Mouse (Mus musculus): Measurements from ENCODE around the gene Ffar2. TPM values are rescaled to one million over a fixed set of nuclear protein-coding genes. Genes with fewer than 3 reads are reported as not detected.

Gene Ffar2
- polyA plus RNA-seq, 1 experiment from 2014 or later = 0.55 TPM

- Histone ChIP-seq H3K4me1 (ENCODE audit: control insufficient read depth, insufficient read depth, low read length) (no peaks in the 10 kb centered on the region), H3K27me3 (ENCODE audit: control insufficient read depth, insufficient read depth, low read length) (no peaks in the 10 kb centered on the region), H3K27ac (ENCODE audit: low read length) (no peak overlapping the region), H3K4me2 (replicated peaks; ENCODE audit: low read depth, low read length) (no peak overlapping the region), H3K9me3 (ENCODE audit: control insufficient read depth, low read depth, low read length) (no peaks in the 10 kb centered on the region), H3K4me3 (ENCODE audit: low read depth, low read length) (no peak overlapping the region), H3K9ac (replicated peaks; ENCODE audit: low read depth, low read length) (no peak overlapping the region), H3K36me3 (ENCODE audit: control insufficient read depth, insufficient read depth, low read length) (no peaks in the 10 kb centered on the region)
- no peak for ATAC-seq (ENCODE audit: insufficient number of reproducible peaks, insufficient read depth, low FRiP score, low read depth)
- 60% methylated on average over 1 of the region's 1 CpGs for WGBS
These were observed 45.7 kb downstream of the Ffar2 start for GRCm38 (mm10) chr7:30777911-30778310.

DNA sequence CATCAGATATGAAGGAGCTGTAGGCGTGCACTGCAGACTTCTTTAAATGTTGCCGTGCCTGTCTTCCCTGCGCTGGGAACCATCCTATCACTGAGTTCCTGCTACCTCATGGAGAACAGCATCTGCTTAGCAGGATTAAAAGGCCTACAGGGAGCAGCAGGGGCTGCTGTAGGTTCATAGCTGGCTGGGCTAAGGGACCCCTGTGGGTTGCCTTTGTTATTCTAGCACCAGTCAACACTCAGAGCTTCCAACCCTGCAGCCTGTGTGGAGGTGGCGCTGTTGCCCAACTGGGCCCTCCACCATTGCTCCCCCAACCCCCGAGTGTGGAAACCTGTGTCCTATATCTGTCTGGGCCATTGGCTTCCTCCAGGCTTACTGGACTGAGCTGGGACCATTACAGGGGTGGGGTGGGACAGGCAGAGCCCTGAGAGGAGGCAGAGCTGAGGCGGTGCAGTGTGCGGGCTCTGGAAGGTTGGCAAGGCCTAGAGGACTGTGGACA, 46.4 kb downstream of the Ffar2 start:
- 55% methylated on average over 7 of the region's 7 CpGs for WGBS
- H3K4me2 ChIP-seq (replicated peaks; ENCODE audit: low read depth, low read length) = no peak overlapping the region
- no peaks in the 10 kb centered on the region for H3K4me1 ChIP-seq (ENCODE audit: control insufficient read depth, insufficient read depth, low read length)
- no peaks in the 10 kb centered on the region for H3K27me3 ChIP-seq (ENCODE audit: control insufficient read depth, insufficient read depth, low read length)
- H3K4me3 ChIP-seq (ENCODE audit: low read depth, low read length) = no peak overlapping the region
- H3K36me3 ChIP-seq (ENCODE audit: control insufficient read depth, insufficient read depth, low read length) = no peaks in the 10 kb centered on the region
- no peak for ATAC-seq (ENCODE audit: insufficient number of reproducible peaks, insufficient read depth, low FRiP score, low read depth)
- H3K27ac ChIP-seq (ENCODE audit: low read length) = no peak overlapping the region
- H3K9ac ChIP-seq (replicated peaks; ENCODE audit: low read depth, low read length) = no peak overlapping the region
- no peaks in the 10 kb centered on the region for H3K9me3 ChIP-seq (ENCODE audit: control insufficient read depth, low read depth, low read length)

GRCm38 (mm10) chr7:30776104-30776503, 47.5 kb downstream of the Ffar2 start:
- H3K36me3 ChIP-seq (ENCODE audit: control insufficient read depth, insufficient read depth, low read length) = no peaks in the 10 kb centered on the region
- 72% methylated on average over 9 of the region's 9 CpGs for WGBS
- H3K4me2 ChIP-seq (replicated peaks; ENCODE audit: low read depth, low read length) = no peak overlapping the region
- no peak overlapping the region for H3K27ac ChIP-seq (ENCODE audit: low read length)
- H3K9ac ChIP-seq (replicated peaks; ENCODE audit: low read depth, low read length) = no peak overlapping the region
- no peaks in the 10 kb centered on the region for H3K27me3 ChIP-seq (ENCODE audit: control insufficient read depth, insufficient read depth, low read length)
- H3K4me3 ChIP-seq (ENCODE audit: low read depth, low read length) = no peak overlapping the region
- no peaks in the 10 kb centered on the region for H3K9me3 ChIP-seq (ENCODE audit: control insufficient read depth, low read depth, low read length)
- no peaks in the 10 kb centered on the region for H3K4me1 ChIP-seq (ENCODE audit: control insufficient read depth, insufficient read depth, low read length)
- ATAC-seq (ENCODE audit: insufficient number of reproducible peaks, insufficient read depth, low FRiP score, low read depth) = 0 out of 2 replicates have a peak, but pooled peaks have one; percentile 28

DNA sequence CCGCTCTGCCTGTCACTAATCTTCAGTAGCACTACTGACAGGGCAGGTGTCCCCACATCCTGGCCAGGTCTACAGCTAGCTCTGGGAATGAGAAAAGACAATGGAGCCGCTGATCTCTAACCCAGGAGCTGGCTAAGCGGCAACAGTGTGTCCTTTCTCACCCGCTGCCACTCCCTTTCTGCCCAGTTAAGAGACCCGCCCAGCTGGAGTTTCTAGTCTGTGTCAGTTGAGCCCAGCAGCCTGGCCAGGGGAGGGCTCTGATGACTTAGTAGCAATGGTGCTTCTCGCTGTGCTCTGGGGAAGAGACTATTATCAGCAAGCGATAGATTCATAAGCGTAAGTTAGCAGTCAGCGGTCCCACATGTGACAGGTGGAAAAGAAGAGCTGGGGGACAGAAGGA, 54.3 kb downstream of the Ffar2 start:
- Histone ChIP-seq H3K4me1 (ENCODE audit: control insufficient read depth, insufficient read depth, low read length) (no peaks in the 10 kb centered on the region), H3K9ac (replicated peaks; ENCODE audit: low read depth, low read length) (no peak overlapping the region), H3K9me3 (ENCODE audit: control insufficient read depth, low read depth, low read length) (no peaks in the 10 kb centered on the region), H3K27ac (ENCODE audit: low read length) (0 out of 2 replicates have a peak overlapping the region, but pooled peaks have one; percentile 0), H3K36me3 (ENCODE audit: control insufficient read depth, insufficient read depth, low read length) (no peaks in the 10 kb centered on the region), H3K27me3 (ENCODE audit: control insufficient read depth, insufficient read depth, low read length) (no peaks in the 10 kb centered on the region), H3K4me3 (ENCODE audit: low read depth, low read length) (no peak overlapping the region), H3K4me2 (replicated peaks; ENCODE audit: low read depth, low read length) (0 out of 2 replicates have a peak overlapping the region, but pooled peaks have one; percentile 7)
- 0 out of 2 replicates have a peak, but pooled peaks have one; percentile 50 for ATAC-seq (ENCODE audit: insufficient number of reproducible peaks, insufficient read depth, low FRiP score, low read depth)
- 27% methylated on average over 9 of the region's 9 CpGs for WGBS

Other genes starting within 250 kb of the Ffar2 start
- 13.2 and 14.2 TPM in 2 replicates for gene Kmt2b, start 235.0 kb downstream of the Ffar2 start, polyA plus RNA-seq (2014; fragmentation: Nextera tagmentation; extraction: Ambion mirVana)
- 0.27 and 0.43 TPM in 2 replicates for gene Zbtb32, start 224.9 kb downstream of the Ffar2 start, polyA plus RNA-seq (2014; fragmentation: Nextera tagmentation; extraction: Ambion mirVana)
- gene Upk1a, start 210.9 kb downstream of the Ffar2 start, polyA plus RNA-seq (2014; fragmentation: Nextera tagmentation; extraction: Ambion mirVana) = 6.6 and 7.7 TPM in 2 replicates
- gene Cox6b1, start 197.6 kb downstream of the Ffar2 start, polyA plus RNA-seq (2014; fragmentation: Nextera tagmentation; extraction: Ambion mirVana) = 976 and 1,066 TPM in 2 replicates
- gene Etv2, start 187.9 kb downstream of the Ffar2 start, polyA plus RNA-seq (2014; fragmentation: Nextera tagmentation; extraction: Ambion mirVana) = not detected in 2 replicates
- gene Rbm42, start 173.5 kb downstream of the Ffar2 start, polyA plus RNA-seq (2014; fragmentation: Nextera tagmentation; extraction: Ambion mirVana) = 85.7 and 96.8 TPM in 2 replicates
- gene Haus5, start 158.8 kb downstream of the Ffar2 start, polyA plus RNA-seq (2014; fragmentation: Nextera tagmentation; extraction: Ambion mirVana) = 48.5 and 50.5 TPM in 2 replicates
- gene Pmis2, start 152.2 kb downstream of the Ffar2 start, polyA plus RNA-seq (2014; fragmentation: Nextera tagmentation; extraction: Ambion mirVana) = not detected in 2 replicates
- 0.91 and 2.0 TPM in 2 replicates for gene 2200002J24Rik, start 124.8 kb downstream of the Ffar2 start, polyA plus RNA-seq (2014; fragmentation: Nextera tagmentation; extraction: Ambion mirVana)
- gene Atp4a, start 111.6 kb downstream of the Ffar2 start, polyA plus RNA-seq (2014; fragmentation: Nextera tagmentation; extraction: Ambion mirVana) = 1.8 and 2.3 TPM in 2 replicates
- 210 and 215 TPM in 2 replicates for gene Tmem147, start 94.2 kb downstream of the Ffar2 start, polyA plus RNA-seq (2014; fragmentation: Nextera tagmentation; extraction: Ambion mirVana)
- 0.29 and 0.74 TPM in 2 replicates for gene Gapdhs, start 80.1 kb downstream of the Ffar2 start, polyA plus RNA-seq (2014; fragmentation: Nextera tagmentation; extraction: Ambion mirVana)
- 0.91 and 1.1 TPM in 2 replicates for gene Sbsn, start 72.3 kb downstream of the Ffar2 start, polyA plus RNA-seq (2014; fragmentation: Nextera tagmentation; extraction: Ambion mirVana)
- gene Dmkn, start 60.0 kb downstream of the Ffar2 start, polyA plus RNA-seq (2014; fragmentation: Nextera tagmentation; extraction: Ambion mirVana) = 5.9 and 14.6 TPM in 2 replicates
- 9.2 and 20.2 TPM in 2 replicates for gene Krtdap, start 35.9 kb downstream of the Ffar2 start, polyA plus RNA-seq (2014; fragmentation: Nextera tagmentation; extraction: Ambion mirVana)
- gene Ffar3, start 32.4 kb upstream of the Ffar2 start, polyA plus RNA-seq (2014; fragmentation: Nextera tagmentation; extraction: Ambion mirVana) = 0.41 TPM in 1 of 2 replicates, not detected in the other
- not detected in 2 replicates for gene Ffar1, start 37.8 kb upstream of the Ffar2 start, polyA plus RNA-seq (2014; fragmentation: Nextera tagmentation; extraction: Ambion mirVana)
- gene Cd22, start 56.6 kb upstream of the Ffar2 start, polyA plus RNA-seq (2014; fragmentation: Nextera tagmentation; extraction: Ambion mirVana) = 0.35 and 0.80 TPM in 2 replicates
- 0.10 and 0.74 TPM in 2 replicates for gene Mag, start 91.1 kb upstream of the Ffar2 start, polyA plus RNA-seq (2014; fragmentation: Nextera tagmentation; extraction: Ambion mirVana)
- gene Hamp2, start 100.9 kb upstream of the Ffar2 start, polyA plus RNA-seq (2014; fragmentation: Nextera tagmentation; extraction: Ambion mirVana) = not detected in 2 replicates
- gene Hamp, start 120.3 kb upstream of the Ffar2 start, polyA plus RNA-seq (2014; fragmentation: Nextera tagmentation; extraction: Ambion mirVana) = not detected in 2 replicates
- 21.4 and 29.1 TPM in 2 replicates for gene Usf2, start 133.0 kb upstream of the Ffar2 start, polyA plus RNA-seq (2014; fragmentation: Nextera tagmentation; extraction: Ambion mirVana)
- 70.5 and 79.5 TPM in 2 replicates for gene Lsr, start 149.7 kb upstream of the Ffar2 start, polyA plus RNA-seq (2014; fragmentation: Nextera tagmentation; extraction: Ambion mirVana)
- gene Fam187b, start 150.0 kb upstream of the Ffar2 start, polyA plus RNA-seq (2014; fragmentation: Nextera tagmentation; extraction: Ambion mirVana) = 6.4 and 7.1 TPM in 2 replicates
- gene Fxyd5, start 218.7 kb upstream of the Ffar2 start, polyA plus RNA-seq (2014; fragmentation: Nextera tagmentation; extraction: Ambion mirVana) = 19.9 and 20.2 TPM in 2 replicates
- 35.7 and 42.2 TPM in 2 replicates for gene Fxyd7, start 227.7 kb upstream of the Ffar2 start, polyA plus RNA-seq (2014; fragmentation: Nextera tagmentation; extraction: Ambion mirVana)
- 86.7 and 99.3 TPM in 2 replicates for gene Fxyd1, start 233.4 kb upstream of the Ffar2 start, polyA plus RNA-seq (2014; fragmentation: Nextera tagmentation; extraction: Ambion mirVana)
- gene Lgi4, start 235.6 kb upstream of the Ffar2 start, polyA plus RNA-seq (2014; fragmentation: Nextera tagmentation; extraction: Ambion mirVana) = 0.78 and 1.7 TPM in 2 replicates